Mouse (Mus musculus) right cerebral cortex, postnatal 25 days (tissue): ENCODE results near the gene Gm28635.

Experiments used
- DNase-seq: peaks from one replicate; pipeline ENCODE4 v3.0.0; 2022

Gm28635 gene

GRCm38 (mm10) chr2:84581208-84581607, 96.6 kb downstream of the Gm28635 start:
- no peak for DNase-seq

DNA sequence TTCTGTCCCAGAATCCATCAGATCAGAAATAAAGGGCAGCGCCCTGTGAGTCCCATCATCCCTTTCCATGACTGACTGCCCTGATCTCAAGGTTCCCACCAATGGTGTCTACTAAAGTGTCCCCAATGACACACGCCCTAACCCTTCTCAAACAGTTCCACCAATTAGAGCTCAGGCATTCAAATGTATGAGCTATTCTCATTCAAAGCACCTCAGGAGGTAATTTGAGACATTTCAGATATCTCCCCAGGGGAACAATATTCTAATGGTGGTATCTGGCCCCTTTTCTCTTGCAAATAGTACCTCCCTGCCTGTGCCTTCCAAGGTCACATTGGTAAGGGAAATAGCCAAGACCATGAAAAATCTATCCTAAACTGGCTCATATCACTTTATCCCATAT, 98.5 kb downstream of the Gm28635 start:
- DNase-seq, result no peak

DNA sequence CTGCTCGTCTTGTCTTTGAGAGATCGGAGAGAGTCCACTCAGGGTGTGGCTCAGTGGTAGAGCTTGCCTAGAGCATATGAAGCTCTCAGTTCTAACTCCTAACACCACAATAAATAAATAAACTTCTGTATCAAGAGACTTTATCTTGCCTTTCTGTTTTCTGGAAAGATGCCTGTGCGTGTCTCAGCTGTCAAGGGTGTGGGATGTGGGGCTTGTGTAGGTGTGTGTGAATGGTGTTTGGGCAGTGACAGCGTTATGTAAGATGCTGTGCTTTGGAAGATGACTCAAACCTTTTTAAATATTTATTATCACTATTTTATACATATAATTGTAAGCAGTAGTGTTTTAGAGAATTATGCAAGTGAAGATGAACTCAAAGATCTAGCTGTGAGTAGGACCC, 103.7 kb downstream of the Gm28635 start:
- DNase-seq, result peak; percentile 37

- peak; percentile 56 for DNase-seq
Measured at GRCm38 (mm10) chr2:84556888-84557514, 120.8 kb downstream of the Gm28635 start.
